Mouse (Mus musculus): ENCODE data around the gene Oard1.

GRCm38 (mm10) chr17:48410299-48410785, 528 bp downstream of the Oard1 start:
- TF ChIP-seq CEBPB (IDR thresholded peaks at IDR 0.05; ENCODE audit: low read depth), result no peak
- TF ChIP-seq MAX (IDR thresholded peaks at IDR 0.05), result no peak
- no peak for TF ChIP-seq CTCF (IDR thresholded peaks at IDR 0.05; ENCODE audit: control insufficient read depth, insufficient read depth, insufficient read length)
- TF ChIP-seq MYOG (IDR thresholded peaks at IDR 0.05; ENCODE audit: control insufficient read depth, extremely low read depth, insufficient read length), result no peak

Data from C2C12 (cell line).